Mouse (Mus musculus) gastrocnemius, postnatal 14 days (tissue): ENCODE measurements around the gene Ntm. TPM values are rescaled to one million over a fixed set of nuclear protein-coding genes. Genes with fewer than 3 reads are reported as not detected.

Experiments used
- DNase-seq: peaks from one replicate; pipeline ENCODE4 v3.0.0; 2021; ENCODE audit warnings: mixed read lengths
- intact Hi-C: fragments of 180-260 bp; cut with DNase I; formaldehyde crosslinking; loops from one replicate; pipeline ENCODE4 v1.15.1; 2025; ENCODE audit warnings: low total_unique reads
- total RNA-seq, 2 experiments: library from RNA; stranded (reverse); gene quantifications; 2 replicates each; pipeline ENCODE4 v1.2.3; 2021

Ntm gene
- total RNA-seq, 2 experiments from 2014 or later = 2.6 to 3.0 TPM

GRCm38 (mm10) chr9:29765990-29766980 is 196.7 kb downstream of the Ntm start:
- DNase-seq = no peak
- intact Hi-C loops = no loop called here

- no peak for DNase-seq
- intact Hi-C loops = no loop called here
Measured at GRCm38 (mm10) chr9:29763338-29763737, 199.6 kb downstream of the Ntm start.

- DNase-seq = no peak
- intact Hi-C loops = no loop called here
Measured at GRCm38 (mm10) chr9:29761952-29762586, 200.9 kb downstream of the Ntm start.

- no peak for DNase-seq
- intact Hi-C loops = no loop called here
Measured at GRCm38 (mm10) chr9:29761511-29761910, 201.4 kb downstream of the Ntm start.

DNA sequence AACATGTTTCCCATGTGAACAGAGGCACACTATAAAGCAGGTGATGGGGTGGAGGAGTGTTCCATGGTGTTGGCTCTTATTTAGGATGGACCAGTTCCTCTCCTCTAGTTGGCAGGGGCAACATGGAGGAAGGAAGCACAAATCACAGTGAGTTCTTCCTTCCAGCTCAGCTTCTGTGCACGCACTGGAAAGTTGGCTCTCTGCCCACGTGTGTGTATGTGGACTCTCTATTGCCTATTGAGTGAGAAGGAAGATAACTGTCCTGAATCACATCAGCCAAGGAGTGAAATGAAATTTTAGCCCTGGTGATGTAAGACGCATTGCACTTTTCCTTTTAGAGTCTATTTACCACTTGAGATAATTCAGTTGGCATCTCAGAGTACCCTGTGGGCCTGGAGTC is 203.0 kb downstream of the Ntm start:
- intact Hi-C loops = no loop called here
- DNase-seq = no peak

DNA sequence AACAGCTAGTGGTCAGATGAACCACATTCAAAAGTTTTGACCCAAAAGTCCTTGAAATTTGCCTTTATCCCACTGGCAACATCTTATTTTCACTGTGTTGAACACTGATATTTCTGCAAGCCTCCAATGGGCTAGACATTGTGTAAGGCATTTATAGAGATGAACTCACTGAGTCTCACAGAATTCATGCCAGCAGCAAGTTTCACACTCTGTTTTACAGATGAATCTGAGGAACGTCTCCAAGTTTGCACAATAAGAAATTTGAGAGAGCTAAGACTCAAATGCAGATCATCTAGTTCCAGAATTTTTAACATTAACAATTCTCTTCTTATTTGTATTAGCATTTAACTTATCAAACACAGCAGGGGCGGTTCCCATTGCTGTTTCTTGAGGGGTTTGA is 203.9 kb downstream of the Ntm start:
- DNase-seq = no peak
- intact Hi-C loops = no loop called here

DNA sequence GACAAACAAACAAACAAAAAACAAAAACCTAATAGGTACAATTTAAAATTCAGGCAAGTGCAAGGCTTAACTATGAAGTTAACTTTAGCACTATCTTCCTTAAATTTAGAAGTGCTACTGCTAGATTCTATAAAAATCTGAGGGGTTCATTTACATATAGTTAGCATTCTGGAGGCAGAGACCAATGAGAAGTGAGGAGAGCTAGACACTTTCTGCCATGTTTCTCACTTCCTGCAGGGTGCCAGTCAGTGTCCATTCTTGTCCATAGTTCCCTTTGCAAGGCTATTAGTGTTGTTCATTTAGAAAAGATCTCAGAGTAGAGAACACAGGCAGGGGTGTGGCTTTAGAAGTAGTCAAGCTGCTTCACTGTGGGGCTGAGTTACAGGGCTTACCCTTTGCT is 208.6 kb downstream of the Ntm start:
- intact Hi-C loops = no loop called here

DNA sequence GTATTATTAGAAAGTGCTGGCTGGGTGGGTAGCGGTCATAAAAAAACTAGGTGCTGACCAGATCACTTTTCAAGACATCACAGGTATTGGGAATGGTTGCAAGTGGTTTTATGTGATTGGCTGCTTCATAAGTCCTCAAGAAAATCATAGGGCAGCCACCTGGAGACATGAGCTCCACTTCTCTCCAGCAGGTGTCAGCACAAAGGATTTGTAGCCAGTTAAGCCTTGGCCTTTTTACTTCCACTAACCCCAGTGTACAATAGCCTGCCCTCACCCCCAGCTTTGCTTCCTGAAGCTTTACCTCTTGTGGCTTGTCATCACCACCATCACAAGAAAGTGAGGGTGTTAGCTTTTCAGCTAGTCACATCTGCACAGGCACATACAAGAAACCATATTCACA is 211.5 kb downstream of the Ntm start:
- intact Hi-C loops = no loop called here
- no peak for DNase-seq

More for the DNA sequence above, 208.6 kb downstream of the Ntm start:
- no peak for DNase-seq

GRCm38 (mm10) chr9:29750371-29751014 is 212.4 kb downstream of the Ntm start:
- intact Hi-C loops = no loop called here

DNA sequence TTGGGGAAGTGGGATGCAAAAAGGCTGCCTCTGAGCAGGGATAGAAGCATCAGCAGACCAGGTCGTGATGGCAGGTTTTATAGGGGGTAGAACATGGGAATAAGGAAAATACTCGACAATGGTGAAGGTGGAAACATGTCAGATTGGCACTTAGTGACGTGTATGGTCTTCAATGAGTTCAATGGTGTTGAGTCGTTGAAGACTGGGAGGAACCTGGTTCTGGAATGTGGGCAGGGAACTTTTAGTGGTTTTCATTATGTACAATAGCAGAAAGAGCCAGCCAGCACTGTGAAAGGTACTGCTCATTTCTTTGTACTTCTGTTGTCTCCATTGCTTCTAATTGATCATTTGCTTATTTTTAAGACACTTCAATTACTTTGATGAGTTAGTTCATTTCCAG is 214.9 kb downstream of the Ntm start:
- intact Hi-C loops = no loop called here
- no peak for DNase-seq

More at GRCm38 (mm10) chr9:29750371-29751014, 212.4 kb downstream of the Ntm start:
- DNase-seq = peak; percentile 10

DNA sequence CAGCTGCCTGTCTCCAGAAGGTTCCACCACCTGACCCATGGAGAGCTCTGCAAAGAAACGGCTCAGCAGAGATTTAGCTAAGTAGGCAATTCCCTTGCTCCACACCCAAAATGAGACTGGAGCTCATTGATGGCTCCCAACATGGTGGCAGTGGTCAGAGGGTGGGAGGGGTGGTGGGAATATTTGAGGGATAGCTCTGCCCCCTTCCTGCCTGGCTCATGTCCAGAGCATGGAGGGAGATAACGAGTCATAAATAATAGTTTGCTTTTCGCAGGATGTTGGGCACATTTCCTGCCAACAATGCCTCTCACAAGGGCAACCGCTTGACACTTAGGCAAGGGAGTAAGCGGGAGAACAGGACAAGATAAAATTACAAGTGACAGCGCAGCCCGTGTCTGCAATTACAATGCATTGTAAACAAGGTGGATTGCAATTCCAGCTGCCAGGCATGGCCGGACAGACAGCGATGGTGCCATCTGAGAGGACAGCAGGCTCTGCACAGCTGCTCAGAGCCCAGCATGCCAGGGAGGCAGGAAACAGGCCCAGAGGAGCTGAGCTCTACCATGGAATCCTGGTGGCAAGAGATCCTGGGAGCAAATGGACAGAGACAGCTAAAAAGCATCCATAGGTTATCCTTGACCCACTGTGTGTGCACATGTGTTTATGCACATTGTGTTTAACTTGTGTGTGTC is 224.0 kb downstream of the Ntm start:
- no peak for DNase-seq
- intact Hi-C loops = no loop called here

GRCm38 (mm10) chr9:29736031-29736430 is 226.9 kb downstream of the Ntm start:
- no peak for DNase-seq
- intact Hi-C loops = no loop called here

DNA sequence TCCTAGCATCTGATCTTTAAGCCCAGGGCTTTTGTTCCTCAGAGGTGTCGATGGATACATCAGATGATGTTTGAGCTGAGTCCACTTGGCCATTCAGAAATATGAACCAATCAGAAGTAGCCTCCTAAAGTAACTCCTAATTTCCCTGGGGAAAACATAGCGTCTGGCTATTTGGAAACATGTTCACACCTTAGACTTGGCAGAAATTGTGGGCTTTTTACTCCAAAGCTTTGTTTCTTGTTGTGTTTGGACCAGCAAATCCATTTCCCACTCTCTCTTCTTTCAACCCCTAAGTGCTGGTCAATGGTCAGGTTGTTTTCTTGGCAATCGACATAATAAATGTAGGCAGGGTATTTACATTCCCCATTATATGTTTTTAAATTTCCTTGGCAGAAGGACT is 230.0 kb downstream of the Ntm start:
- intact Hi-C loops = no loop called here

GRCm38 (mm10) chr9:29731672-29732071 is 231.3 kb downstream of the Ntm start:
- intact Hi-C loops = no loop called here
- no peak for DNase-seq

More for the DNA sequence above, 230.0 kb downstream of the Ntm start:
- no peak for DNase-seq

DNA sequence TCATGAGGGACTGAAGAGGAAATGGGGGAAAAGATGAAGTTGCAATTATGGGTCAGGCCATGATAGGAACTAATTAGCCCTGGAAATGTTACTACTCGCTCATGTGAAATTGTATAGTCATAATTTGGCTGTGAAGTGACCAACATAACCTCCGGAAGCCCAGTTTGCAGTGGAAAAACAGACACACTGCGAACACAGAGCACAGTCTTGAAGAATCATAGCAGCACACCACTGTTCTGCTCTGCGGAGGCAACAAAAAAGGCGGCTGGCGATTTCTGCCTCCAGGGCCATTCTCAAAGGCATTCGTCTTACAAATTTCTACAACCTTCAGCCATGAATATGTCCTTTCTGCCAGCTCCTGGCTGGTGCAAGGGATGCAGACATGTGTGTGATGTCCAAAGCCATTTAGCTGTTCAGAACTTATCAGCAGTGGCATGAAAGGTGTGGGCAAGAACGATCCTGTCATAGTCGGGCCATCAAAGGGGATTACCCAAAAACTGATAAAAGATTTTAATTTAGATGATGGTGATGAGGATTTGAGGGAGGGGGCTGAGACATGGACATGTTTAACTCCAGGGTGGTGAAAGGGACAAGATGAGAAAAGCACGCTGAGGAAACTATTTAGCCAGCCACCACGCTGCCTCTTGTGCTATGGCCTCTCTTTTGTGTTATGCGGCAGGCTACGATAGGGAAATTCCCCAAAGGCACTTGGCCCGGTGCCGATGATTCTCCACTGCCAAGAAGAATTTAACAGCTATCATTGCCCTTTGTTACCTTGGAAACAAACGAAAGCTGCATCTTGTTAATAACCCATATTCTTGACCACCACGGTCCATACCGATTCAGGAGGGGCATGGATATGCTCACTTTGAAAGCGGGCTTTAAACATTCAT is 235.2 kb downstream of the Ntm start:
- DNase-seq = no peak
- intact Hi-C loops = no loop called here

DNA sequence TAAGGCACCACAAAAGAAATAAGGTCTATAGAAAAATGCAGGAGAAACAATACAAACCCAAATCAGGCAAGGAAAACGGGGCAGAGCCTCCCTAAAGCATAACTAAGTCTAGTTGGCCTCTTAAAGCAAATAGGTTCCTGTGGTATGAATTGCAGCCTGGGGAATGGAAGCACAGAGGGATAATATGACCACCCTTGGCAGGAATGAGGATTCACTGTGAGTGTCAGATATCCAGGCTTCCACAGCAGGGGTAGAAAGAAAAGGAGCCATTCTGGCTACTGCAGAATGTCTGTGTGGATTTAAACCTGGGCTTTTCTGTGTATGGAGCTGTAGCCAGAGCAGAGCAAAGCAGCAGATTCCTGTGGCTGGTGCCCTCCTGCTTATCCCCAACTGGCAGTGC is 241.5 kb downstream of the Ntm start:
- DNase-seq = no peak
- intact Hi-C loops = no loop called here

DNA sequence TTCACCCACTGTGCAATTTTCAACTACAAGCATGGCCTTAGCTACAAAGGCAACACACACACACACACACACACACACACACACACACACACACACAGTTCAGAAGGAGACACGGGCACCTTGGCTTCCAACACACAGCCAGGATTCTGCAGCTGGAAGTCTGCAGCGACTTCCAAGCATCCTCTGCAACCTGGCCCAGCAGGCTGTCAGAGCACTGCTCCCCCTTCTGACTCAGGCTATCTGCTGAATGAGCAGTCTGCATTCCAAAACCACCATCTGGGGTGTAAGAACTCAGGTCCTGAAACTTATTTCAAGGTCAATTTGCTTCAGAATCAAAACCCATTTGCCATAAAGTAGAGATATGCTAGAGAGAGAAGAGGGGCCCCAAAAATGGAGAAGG is 246.1 kb downstream of the Ntm start:
- intact Hi-C loops = no loop called here
- no peak for DNase-seq

GRCm38 (mm10) chr9:29698276-29698675 is 264.7 kb downstream of the Ntm start:
- intact Hi-C loops = no loop called here

DNA sequence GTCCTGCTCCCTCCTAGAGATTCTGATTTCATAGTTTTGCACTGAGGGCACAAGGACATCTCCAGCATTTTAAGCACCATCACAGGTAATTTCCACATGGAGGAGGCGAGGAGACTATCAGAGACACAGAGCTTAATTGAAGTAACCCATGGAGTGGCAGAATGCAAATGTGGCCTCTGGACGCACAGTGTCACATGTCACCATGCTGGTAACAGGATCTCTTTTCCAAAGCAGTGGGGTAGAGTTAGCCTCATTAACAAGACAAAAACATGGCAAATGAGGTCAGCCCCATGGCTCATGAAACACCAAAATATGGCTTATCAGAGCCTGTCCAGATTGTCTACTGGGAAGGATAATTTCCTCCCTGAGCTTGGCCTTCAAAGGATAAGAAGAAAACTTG is 268.8 kb downstream of the Ntm start:
- no peak for DNase-seq
- intact Hi-C loops = no loop called here

More at GRCm38 (mm10) chr9:29698276-29698675, 264.7 kb downstream of the Ntm start:
- no peak for DNase-seq
